Comparison of ENCODE assay signal across 9 mouse cellular contexts in the genomic region with DNA sequence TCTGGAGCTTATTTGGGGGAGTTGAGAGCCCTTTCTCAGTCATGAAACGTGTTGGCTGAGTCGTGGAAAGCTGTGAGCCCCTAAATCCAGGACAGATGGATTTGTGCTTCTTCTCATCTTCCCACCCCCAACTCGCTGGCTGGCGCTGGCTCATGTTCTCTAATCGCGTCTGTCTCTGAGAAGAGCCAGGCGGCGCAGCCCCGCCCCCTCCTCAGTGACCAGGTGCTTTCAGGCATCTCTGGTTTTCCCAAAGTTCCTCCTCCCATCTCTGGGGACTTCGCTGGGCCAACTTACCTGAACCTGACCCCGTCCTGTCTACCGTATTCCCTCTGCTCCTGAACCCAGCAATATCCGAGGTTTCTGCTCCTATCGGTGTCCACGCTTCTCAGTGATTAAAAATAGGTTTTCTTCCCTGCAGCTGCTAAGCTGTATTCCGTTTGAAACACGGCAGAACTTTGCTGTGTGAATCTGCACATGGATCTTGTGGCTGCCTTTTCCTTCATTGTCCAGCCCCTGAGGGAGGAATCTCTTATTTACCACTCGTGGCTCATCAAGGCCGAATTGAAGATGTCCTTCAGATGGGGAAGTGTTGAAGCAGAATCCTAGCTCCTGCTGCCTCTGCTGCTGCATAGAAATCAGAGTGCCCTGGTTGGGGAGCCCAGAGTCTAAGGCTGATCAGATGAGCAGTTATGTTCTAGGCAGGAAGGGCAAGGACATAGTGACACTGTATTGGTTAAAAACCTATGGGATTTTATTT. TPM values are rescaled to one million over a fixed set of nuclear protein-coding genes. Genes with fewer than 3 reads are reported as not detected.
DNase-seq lines count a peak whose midpoint lies in the region; ATAC-seq lines count a peak whose summit lies in the region.
"Had no signal": no experiment of that assay in that cellular context is flagged by ENCODE, and none has a peak within 500 bp of the region (broad histone marks: within the 10 kb centered on the region; RNA-seq: fewer than 3 reads in every experiment).

No protein-coding gene starts in this region.

- no peaks in the 10 kb centered on the region for H3K9me3 ChIP-seq in kidney, embryonic 14.5 days (ENCODE audit: control insufficient read depth, low read length)
- no peaks in the 10 kb centered on the region for H3K9me3 ChIP-seq in limb, embryonic 11.5 days (ENCODE audit: control insufficient read depth, low read length)

- WGBS in kidney, embryonic 14.5 days: 14% methylated on average over 19 of the region's 19 CpGs
- WGBS in limb, embryonic 11.5 days: 12% methylated on average over 19 of the region's 19 CpGs

- peaks cover 8% of the 10 kb centered on the region; the same call in 1 of the 2 replicates for H3K4me1 ChIP-seq in kidney, embryonic 14.5 days (ENCODE audit: control insufficient read depth, insufficient read depth, low read length)
- peaks cover 3% of the 10 kb centered on the region for H3K4me1 ChIP-seq in limb, embryonic 11.5 days (ENCODE audit: control insufficient read depth, insufficient read depth, low read length)

- no peak overlapping the region for H3K27ac ChIP-seq in kidney, embryonic 14.5 days (ENCODE audit: low read depth, low read length)
- no peak overlapping the region for H3K27ac ChIP-seq in limb, embryonic 11.5 days (replicated peaks; ENCODE audit: low read depth, low read length)

- ATAC-seq in kidney, embryonic 14.5 days (ENCODE audit: low FRiP score, low TSS enrichment): no peak
- no peak for ATAC-seq in limb, embryonic 11.5 days (ENCODE audit: insufficient number of reproducible peaks, low FRiP score, low TSS enrichment, low read depth)

- H3K4me2 ChIP-seq in kidney, embryonic 14.5 days (replicated peaks; ENCODE audit: low read depth, low read length): 0 out of 2 replicates have a peak overlapping the region, but pooled peaks have one; percentile 4
- peak overlapping the region; percentile 28; the same call in 1 of the 2 replicates for H3K4me2 ChIP-seq in limb, embryonic 11.5 days (ENCODE audit: low read depth, severe bottlenecking)

- no peak overlapping the region for H3K4me3 ChIP-seq in kidney, embryonic 14.5 days (ENCODE audit: low read length)
- H3K4me3 ChIP-seq in limb, embryonic 11.5 days (ENCODE audit: low read depth, low read length): no peak overlapping the region

- DNase-seq in kidney, adult 9 months: no peak
- DNase-seq in embryo, embryonic 10.5 days (ENCODE audit: low spot score): peak; percentile 73
- DNase-seq in heart, postnatal 4 days: peak; percentile 40
- DNase-seq in limb, embryonic 11.5 days (ENCODE audit: low spot score): peak; percentile 52
- peak; percentile 69 to 77 for DNase-seq in right cerebral cortex, adult 2 months (ENCODE audit: low spot score in 2 of 2)
- no peak for DNase-seq in gastrocnemius, adult 8-10 months (ENCODE audit: low spot score in 2 of 2)
- no peak for DNase-seq in lung, postnatal 25 days (ENCODE audit: low spot score)

- H3K27me3 ChIP-seq in kidney, embryonic 14.5 days (ENCODE audit: control insufficient read depth, insufficient read depth, low read length): no peaks in the 10 kb centered on the region
- H3K27me3 ChIP-seq in limb, embryonic 11.5 days (ENCODE audit: control insufficient read depth, insufficient read depth, low read length): no peaks in the 10 kb centered on the region

- no peaks in the 10 kb centered on the region for H3K36me3 ChIP-seq in kidney, embryonic 14.5 days (ENCODE audit: control insufficient read depth, insufficient read depth, low read length)
- no peaks in the 10 kb centered on the region for H3K36me3 ChIP-seq in limb, embryonic 11.5 days (ENCODE audit: control insufficient read depth, insufficient read depth, low read length)

- no peak overlapping the region for H3K9ac ChIP-seq in kidney, embryonic 14.5 days (ENCODE audit: low read depth, low read length)
- no peak overlapping the region for H3K9ac ChIP-seq in limb, embryonic 11.5 days (ENCODE audit: low read length)

RNA-seq across cellular contexts. Expression of a gene that starts 12.3 kb away (rescaled TPM):
- polyA plus RNA-seq in kidney, embryonic 14.5 days (2014; fragmentation: Nextera tagmentation; extraction: Ambion mirVana): 84.6 and 100 TPM in 2 replicates
- 10 to 100 TPM; 41.1 to 41.3 TPM for total RNA-seq in heart, postnatal 4 days (2021)
- 88.2 and 95.1 TPM in 2 replicates for polyA plus RNA-seq in limb, embryonic 11.5 days (2014; fragmentation: Nextera tagmentation; extraction: Ambion mirVana)
- 10 to 100 TPM; 13.9 to 19.7 (median 16.9) TPM for total RNA-seq in gastrocnemius, adult 8-10 months (2022)

RNA-seq across cellular contexts. Expression of a gene that starts 20.2 kb away (rescaled TPM):
- polyA plus RNA-seq in kidney, embryonic 14.5 days (2014; fragmentation: Nextera tagmentation; extraction: Ambion mirVana): 17.4 and 23.6 TPM in 2 replicates
- 100 to 1,000 TPM; 100 to 106 TPM for total RNA-seq in heart, postnatal 4 days (2021)
- polyA plus RNA-seq in limb, embryonic 11.5 days (2014; fragmentation: Nextera tagmentation; extraction: Ambion mirVana): 22.1 and 24.4 TPM in 2 replicates
- total RNA-seq in gastrocnemius, adult 8-10 months (2022): 1 to 10 TPM in 2 of 4 experiments, under 1 TPM in 2; 0.63 to 1.8 (median 1.3) TPM
- total RNA-seq: hematopoietic stem cell, adult 5-6 weeks had no signal

Comparison
In these comparisons a context has a peak if more than half of its experiments do, and no peak if none do; other contexts are left out.
1. DNase-seq: peak in embryo, embryonic 10.5 days (single experiment), heart, postnatal 4 days (single experiment), limb, embryonic 11.5 days (single experiment) and right cerebral cortex, adult 2 months (2 of 2); none in kidney, adult 9 months (single experiment), gastrocnemius, adult 8-10 months (0 of 2) and lung, postnatal 25 days (single experiment).
2. RNA of a gene that starts 20.2 kb away (total RNA-seq): 100 to 106 TPM in heart, postnatal 4 days; 0.63 to 1.8 TPM in gastrocnemius, adult 8-10 months; every median in the first group is over 10 times any median in the second.